Comparison of ENCODE assay signal across 7 mouse cellular contexts in genomic region chr6:100439071-100439737, GRCm38 (mm10).
DNase-seq lines count a peak whose midpoint lies in the region; ATAC-seq and TF ChIP-seq lines count a peak whose summit lies in the region.

No protein-coding gene starts in this region.

- H3K9ac ChIP-seq in liver, embryonic 13.5 days: no peak overlapping the region
- no peak overlapping the region for H3K9ac ChIP-seq in stomach, embryonic 14.5 days (replicated peaks; ENCODE audit: low read depth, low read length)

- H3K36me3 ChIP-seq in spleen, adult 2 months (ENCODE audit: control insufficient read depth, insufficient read depth, low read length): no peaks in the 10 kb centered on the region
- no peaks in the 10 kb centered on the region for H3K36me3 ChIP-seq in liver, embryonic 13.5 days
- H3K36me3 ChIP-seq in stomach, embryonic 14.5 days (ENCODE audit: control insufficient read depth, insufficient read depth, low read length): no peaks in the 10 kb centered on the region

- peak; percentile 67 for ATAC-seq in granulocyte monocyte progenitor cell, adult 5-6 weeks (replicated peaks; ENCODE audit: poor library complexity, severe bottlenecking)
- no peak for ATAC-seq in liver, embryonic 13.5 days (ENCODE audit: low read depth)
- no peak for ATAC-seq in stomach, embryonic 14.5 days (ENCODE audit: insufficient number of reproducible peaks, insufficient read depth, low FRiP score, low read depth)

- H3K27ac ChIP-seq in spleen, adult 2 months (ENCODE audit: insufficient read depth, low read length): no peak overlapping the region
- H3K27ac ChIP-seq in liver, embryonic 13.5 days: no peak overlapping the region
- no peak overlapping the region for H3K27ac ChIP-seq in stomach, embryonic 14.5 days (ENCODE audit: low read length)
- no peak overlapping the region for H3K27ac ChIP-seq in cerebellum, adult 2 months (ENCODE audit: insufficient read depth, low read length)

- H3K4me1 ChIP-seq in spleen, adult 2 months (ENCODE audit: control insufficient read depth, insufficient read depth, insufficient read length): peaks cover 16% of the 10 kb centered on the region; the same call in 1 of the 2 replicates
- peaks cover 13% of the 10 kb centered on the region for H3K4me1 ChIP-seq in liver, embryonic 13.5 days (replicated peaks)
- peaks cover 3% of the 10 kb centered on the region; the same call in 1 of the 2 replicates for H3K4me1 ChIP-seq in stomach, embryonic 14.5 days (ENCODE audit: control insufficient read depth, insufficient read depth, low read length)
- H3K4me1 ChIP-seq in lung, adult 2 months (ENCODE audit: control insufficient read depth, insufficient read depth, low read length): 0 out of 2 replicates have a peak, but pooled peaks cover 2% of the 10 kb centered on the region
- no peaks in the 10 kb centered on the region for H3K4me1 ChIP-seq in cerebellum, adult 2 months (ENCODE audit: control insufficient read depth, insufficient read depth, low read length)

- 8% methylated on average over 8 of the region's 8 CpGs for WGBS in spleen, adult 2 months
- 4% methylated on average over 8 of the region's 8 CpGs for WGBS in liver, embryonic 13.5 days (ENCODE audit: insufficient replicate concordance)
- 5% methylated on average over 8 of the region's 8 CpGs for WGBS in stomach, embryonic 14.5 days
- WGBS in lung, adult 2 months: 16% methylated on average over 8 of the region's 8 CpGs
- WGBS in cerebellum, adult 2 months: 36% methylated on average over 8 of the region's 8 CpGs

- no peaks in the 10 kb centered on the region for H3K27me3 ChIP-seq in spleen, adult 2 months (ENCODE audit: control insufficient read depth, insufficient read depth, low read length)
- peaks cover 9% of the 10 kb centered on the region for H3K27me3 ChIP-seq in liver, embryonic 13.5 days
- H3K27me3 ChIP-seq in stomach, embryonic 14.5 days (ENCODE audit: control insufficient read depth, insufficient read depth, low read length): no peaks in the 10 kb centered on the region
- no peaks in the 10 kb centered on the region; the same call in 1 of the 2 replicates for H3K27me3 ChIP-seq in cerebellum, adult 2 months (ENCODE audit: control insufficient read depth, insufficient read depth, low read length)

- H3K4me2 ChIP-seq in liver, embryonic 13.5 days: peak overlapping the region; percentile 46
- H3K4me2 ChIP-seq in stomach, embryonic 14.5 days (replicated peaks; ENCODE audit: low read depth, low read length): peak overlapping the region; percentile 36

- H3K4me3 ChIP-seq in spleen, adult 2 months (ENCODE audit: extremely low read depth, insufficient read depth, insufficient read length): peak overlapping the region; percentile 22; the same call in 1 of the 2 replicates
- peak overlapping the region; percentile 23; the same call in 1 of the 2 replicates for H3K4me3 ChIP-seq in liver, embryonic 13.5 days (replicated peaks)
- H3K4me3 ChIP-seq in stomach, embryonic 14.5 days (ENCODE audit: low read depth, low read length): peak overlapping the region; percentile 11; the same call in 1 of the 2 replicates
- H3K4me3 ChIP-seq in lung, adult 2 months (replicated peaks; ENCODE audit: extremely low read depth, low read depth, low read length): no peak overlapping the region
- H3K4me3 ChIP-seq in cerebellum, adult 2 months (replicated peaks; ENCODE audit: insufficient read depth, low read depth, low read length): no peak overlapping the region

- peak in 1 of 2 experiments; percentile 7 for DNase-seq in spleen, adult 2 months (ENCODE audit: low read depth in 1 of 2, low spot score in 2 of 2)
- no peak for DNase-seq in spleen, postnatal 10 days (ENCODE audit: low spot score in 2 of 2)
- no peak for DNase-seq in liver, embryonic 13.5 days
- no peak for DNase-seq in lung, adult 2 months
- DNase-seq in cerebellum, adult 2 months: no peak

- TF ChIP-seq POLR2A in spleen, adult 2 months (IDR thresholded peaks at IDR 0.05; ENCODE audit: low read depth, low read length): no peak
- TF ChIP-seq POLR2A in lung, adult 2 months (IDR thresholded peaks at IDR 0.05; ENCODE audit: borderline replicate concordance, extremely low read depth, low read depth, low read length): no peak
- TF ChIP-seq POLR2A in cerebellum, adult 2 months (IDR thresholded peaks at IDR 0.05; ENCODE audit: borderline replicate concordance, insufficient read depth, low read length): no peak

- H3K9me3 ChIP-seq in liver, embryonic 13.5 days (replicated peaks): no peaks in the 10 kb centered on the region
- H3K9me3 ChIP-seq in stomach, embryonic 14.5 days (ENCODE audit: control insufficient read depth, low read depth, low read length): no peaks in the 10 kb centered on the region

- TF ChIP-seq CTCF in spleen, adult 2 months (IDR thresholded peaks at IDR 0.05; ENCODE audit: extremely low read depth, insufficient read depth, insufficient read length, insufficient replicate concordance): no peak
- no peak for TF ChIP-seq CTCF in lung, adult 2 months (IDR thresholded peaks at IDR 0.05; ENCODE audit: insufficient read depth, low read length)
- TF ChIP-seq CTCF in cerebellum, adult 2 months (IDR thresholded peaks at IDR 0.05; ENCODE audit: borderline replicate concordance, insufficient read depth, low read depth, low read length): no peak

Comparison
In these comparisons a context has a peak if more than half of its experiments do, and no peak if none do; other contexts are left out.
1. H3K4me3 ChIP-seq: peak in spleen, adult 2 months (single experiment), liver, embryonic 13.5 days (single experiment) and stomach, embryonic 14.5 days (single experiment); none in lung, adult 2 months (single experiment) and cerebellum, adult 2 months (single experiment).